Mouse (Mus musculus) neural tube, embryonic 13.5 days (tissue): ENCODE results near the gene Tmem132c. TPM values are rescaled to one million over a fixed set of nuclear protein-coding genes. Genes with fewer than 3 reads are reported as not detected.

ENCODE experiments used
- ATAC-seq: fragments of 200-750 bp; cut with Nextera tagmentation; 2 replicates; pipeline ENCODE4 v1.8.0; 2017; ENCODE audit warnings: low read depth, mild to moderate bottlenecking, moderate TSS enrichment, moderate library complexity
- H3K27ac ChIP-seq: fragments of 300-500 bp; sonication (generic); replicated peaks from 2 replicates; pipeline ENCODE4 v1.5.1; 2015; ENCODE audit warnings: moderate library complexity, mild to moderate bottlenecking, inconsistent platforms
- H3K27me3 ChIP-seq: fragments of 300-500 bp; sonication (generic); 2 replicates; pipeline ENCODE4 v1.6.1; 2015; ENCODE audit warnings: mild to moderate bottlenecking, inconsistent platforms
- H3K36me3 ChIP-seq: fragments of 300-500 bp; sonication (generic); 2 replicates; pipeline ENCODE4 v1.6.1; 2015; ENCODE audit warnings: mild to moderate bottlenecking, inconsistent platforms
- H3K4me1 ChIP-seq: fragments of 300-500 bp; sonication (generic); replicated peaks from 2 replicates; pipeline ENCODE4 v1.6.1; 2015; ENCODE audit warnings: inconsistent platforms
- H3K4me2 ChIP-seq: fragments of 300-500 bp; sonication (generic); 2 replicates; pipeline ENCODE4 v1.6.1; 2015; ENCODE audit warnings: inconsistent platforms, mild to moderate bottlenecking, moderate library complexity
- H3K4me3 ChIP-seq: fragments of 300-500 bp; sonication (generic); 2 replicates; pipeline ENCODE4 v1.5.1; 2015; ENCODE audit warnings: mild to moderate bottlenecking, inconsistent platforms
- H3K9ac ChIP-seq: fragments of 300-500 bp; sonication (generic); 2 replicates; pipeline ENCODE4 v1.6.1; 2015; ENCODE audit warnings: moderate library complexity, mild to moderate bottlenecking, inconsistent platforms
- H3K9me3 ChIP-seq: fragments of 300-500 bp; sonication (generic); 2 replicates; pipeline ENCODE4 v1.6.1; 2016; ENCODE audit warnings: inconsistent platforms
- WGBS: fragments of 180-500 bp; shearing (Covaris S2); methylation state at CpG from one replicate; pipeline ENCODE4 v1.1.7; 2015; 5-methylcytosine and 5-hydroxymethylcytosine counted together
- polyA plus RNA-seq: library from polyadenylated mRNA; unstranded; fragments of >200 nt; fragmentation: Nextera tagmentation; extraction: Ambion mirVana; gene quantifications from 2 replicates; pipeline ENCODE4 v1.2.1, GENCODE M21; 2015

Gene Tmem132c
- polyA plus RNA-seq, 1 experiment from 2014 or later: 13.5 TPM

DNA sequence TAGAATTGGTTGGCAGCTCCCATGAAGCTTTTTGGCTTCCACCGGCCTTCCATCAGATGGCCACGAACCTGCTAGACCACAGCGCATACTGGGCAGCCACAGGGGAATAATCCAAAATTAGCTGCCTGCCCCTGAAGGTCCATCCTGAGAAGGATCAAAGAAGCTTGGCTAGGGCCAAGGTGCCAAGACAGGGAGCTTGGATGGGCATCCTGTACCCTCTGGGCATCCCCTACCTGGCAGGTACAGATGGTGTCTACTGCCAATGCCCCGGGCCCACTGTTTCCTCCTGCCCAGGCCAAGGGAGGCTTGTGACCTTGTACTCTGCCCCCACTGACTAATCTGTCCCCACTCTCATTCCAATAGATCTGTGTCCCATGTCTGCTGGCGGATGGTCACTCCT, 195.2 kb downstream of the Tmem132c start:
- peaks cover 3% of the 10 kb centered on the region for H3K4me1 ChIP-seq
- 97% methylated on average over 5 of the region's 5 CpGs for WGBS
- no peak overlapping the region for H3K4me2 ChIP-seq
- no peak overlapping the region for H3K4me3 ChIP-seq
- no peak overlapping the region for H3K9ac ChIP-seq
- H3K27ac ChIP-seq: no peak overlapping the region
- no peak for ATAC-seq
- no peaks in the 10 kb centered on the region for H3K36me3 ChIP-seq
- no peaks in the 10 kb centered on the region for H3K27me3 ChIP-seq
- peaks cover 7% of the 10 kb centered on the region; the same call in 1 of the 2 replicates for H3K9me3 ChIP-seq

DNA sequence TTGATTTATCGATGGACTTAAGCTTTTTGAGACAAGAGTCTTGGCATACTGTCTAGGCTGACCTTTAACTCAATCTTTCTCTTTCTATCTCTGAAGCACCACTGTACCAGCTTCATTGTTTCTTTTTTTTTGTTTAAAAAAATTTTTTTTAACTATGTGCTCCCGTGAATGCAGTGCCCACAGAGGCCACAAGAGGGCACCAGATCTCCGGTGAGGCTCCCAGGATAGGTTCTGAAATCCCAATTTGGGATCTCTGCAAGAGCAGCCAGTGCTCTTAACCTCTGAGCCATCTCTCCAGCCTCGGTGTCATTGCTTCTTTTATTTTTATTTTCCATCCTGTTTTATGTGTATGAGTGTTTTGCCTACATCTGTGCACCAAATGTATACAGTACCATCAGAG, 197.0 kb downstream of the Tmem132c start:
- no peak overlapping the region for H3K9ac ChIP-seq
- no peak overlapping the region for H3K27ac ChIP-seq
- no peak overlapping the region for H3K4me3 ChIP-seq
- peaks cover 7% of the 10 kb centered on the region; the same call in 1 of the 2 replicates for H3K9me3 ChIP-seq
- H3K36me3 ChIP-seq: no peaks in the 10 kb centered on the region
- H3K4me2 ChIP-seq: no peak overlapping the region
- 88% methylated on average over 4 of the region's 4 CpGs for WGBS
- peaks cover 10% of the 10 kb centered on the region for H3K4me1 ChIP-seq
- H3K27me3 ChIP-seq: no peaks in the 10 kb centered on the region
- ATAC-seq: no peak

DNA sequence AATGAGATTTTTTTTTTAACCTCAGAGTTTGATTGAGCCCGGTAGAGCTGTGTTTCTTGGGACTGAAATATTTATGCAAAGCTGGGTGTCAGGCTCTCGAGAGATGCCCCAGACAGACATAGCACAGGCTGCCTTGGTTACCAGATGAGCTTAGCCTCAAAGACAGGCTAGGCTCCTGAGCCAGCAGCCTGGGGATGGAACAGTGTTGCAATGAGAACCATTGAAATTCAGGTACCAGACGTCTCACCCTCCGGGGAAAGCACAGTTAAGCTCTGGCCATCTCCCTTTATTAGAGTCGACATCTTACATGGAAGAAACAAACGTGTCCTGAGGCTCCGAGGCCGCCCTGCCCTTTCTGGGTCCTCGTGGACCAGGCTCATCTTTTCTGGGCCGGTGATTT, 200.4 kb downstream of the Tmem132c start:
- Histone ChIP-seq H3K36me3 (no peaks in the 10 kb centered on the region), H3K9ac (no peak overlapping the region), H3K4me2 (no peak overlapping the region), H3K9me3 (peaks cover 7% of the 10 kb centered on the region; the same call in 1 of the 2 replicates), H3K27ac (no peak overlapping the region), H3K4me3 (no peak overlapping the region), H3K27me3 (no peaks in the 10 kb centered on the region), H3K4me1 (peaks cover 10% of the 10 kb centered on the region)
- 26% methylated on average over 10 of the region's 10 CpGs for WGBS
- ATAC-seq: no peak

- H3K9me3 ChIP-seq: peaks cover 9% of the 10 kb centered on the region; the same call in 1 of the 2 replicates
- no peak overlapping the region for H3K27ac ChIP-seq
- H3K4me2 ChIP-seq: no peak overlapping the region
- H3K9ac ChIP-seq: no peak overlapping the region
- WGBS: 34% methylated on average over 4 of the region's 4 CpGs
- H3K4me1 ChIP-seq: no peaks in the 10 kb centered on the region
- H3K4me3 ChIP-seq: no peak overlapping the region
- no peak for ATAC-seq
- H3K36me3 ChIP-seq: no peaks in the 10 kb centered on the region
- H3K27me3 ChIP-seq: no peaks in the 10 kb centered on the region
Observed at GRCm38 (mm10) chr5:127453580-127453979, 212.0 kb downstream of the Tmem132c start.

GRCm38 (mm10) chr5:127454068-127454467, 212.5 kb downstream of the Tmem132c start:
- 78% methylated on average over 7 of the region's 7 CpGs for WGBS
- no peak for ATAC-seq
- Histone ChIP-seq H3K4me3 (no peak overlapping the region), H3K4me2 (no peak overlapping the region), H3K9ac (no peak overlapping the region), H3K36me3 (no peaks in the 10 kb centered on the region), H3K27me3 (no peaks in the 10 kb centered on the region), H3K4me1 (no peaks in the 10 kb centered on the region), H3K27ac (no peak overlapping the region), H3K9me3 (peaks cover 4% of the 10 kb centered on the region; the same call in 1 of the 2 replicates)

DNA sequence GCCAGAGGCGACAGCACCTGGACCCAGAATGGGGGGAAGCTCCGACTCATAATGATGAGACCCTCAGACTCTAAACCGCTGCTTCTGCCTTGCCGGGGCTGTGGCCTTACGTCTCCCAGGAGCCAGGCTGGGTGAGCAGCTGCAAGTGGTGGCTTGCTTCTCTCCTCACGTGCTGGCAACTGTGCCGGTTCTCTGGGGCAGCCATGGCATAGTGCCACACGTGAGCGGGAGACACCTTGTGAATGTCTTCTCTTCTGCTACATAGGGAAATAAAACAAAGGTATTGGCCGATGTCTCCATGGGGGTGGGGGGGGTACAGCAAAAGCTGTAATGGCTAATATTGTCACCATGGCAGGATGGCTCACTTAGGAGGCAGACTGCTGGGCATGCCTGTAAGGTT, 214.5 kb downstream of the Tmem132c start:
- WGBS: 90% methylated on average over 10 of the region's 10 CpGs
- H3K4me3 ChIP-seq: no peak overlapping the region
- no peak overlapping the region for H3K27ac ChIP-seq
- no peaks in the 10 kb centered on the region for H3K36me3 ChIP-seq
- no peak for ATAC-seq
- no peaks in the 10 kb centered on the region for H3K27me3 ChIP-seq
- no peaks in the 10 kb centered on the region for H3K4me1 ChIP-seq
- H3K4me2 ChIP-seq: no peak overlapping the region
- H3K9ac ChIP-seq: no peak overlapping the region
- no peaks in the 10 kb centered on the region for H3K9me3 ChIP-seq

- H3K4me2 ChIP-seq: no peak overlapping the region
- H3K27me3 ChIP-seq: 0 out of 2 replicates have a peak, but pooled peaks cover 6% of the 10 kb centered on the region
- H3K4me3 ChIP-seq: no peak overlapping the region
- WGBS: 12% methylated on average over 5 of the region's 5 CpGs
- ATAC-seq: no peak
- H3K9me3 ChIP-seq: no peaks in the 10 kb centered on the region
- H3K4me1 ChIP-seq: peaks cover 18% of the 10 kb centered on the region
- H3K27ac ChIP-seq: no peak overlapping the region
- no peak overlapping the region for H3K9ac ChIP-seq
- H3K36me3 ChIP-seq: no peaks in the 10 kb centered on the region
Observed at GRCm38 (mm10) chr5:127468151-127468550, 226.5 kb downstream of the Tmem132c start.

DNA sequence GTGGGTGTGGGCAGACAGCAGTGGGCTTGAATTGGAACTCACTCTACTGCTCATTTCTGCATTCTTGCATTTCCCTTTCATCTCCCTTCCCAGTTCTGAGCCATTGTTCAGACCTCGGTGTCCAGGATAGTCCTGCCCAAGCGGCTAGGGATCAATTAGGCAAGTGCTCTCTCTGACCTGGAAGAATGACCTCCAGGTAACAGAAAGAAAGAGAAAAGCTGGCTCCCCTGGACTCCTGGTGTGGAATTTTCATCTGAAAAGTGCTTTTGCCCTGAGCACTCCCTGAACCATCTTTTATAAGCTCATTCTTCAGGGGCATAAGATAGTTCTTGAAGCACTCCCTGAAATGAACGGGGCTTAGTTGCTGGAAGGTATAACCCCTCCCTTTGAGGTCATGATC, 228.7 kb downstream of the Tmem132c start:
- Histone ChIP-seq H3K36me3 (no peaks in the 10 kb centered on the region), H3K4me1 (peaks cover 18% of the 10 kb centered on the region), H3K27me3 (peaks cover 10% of the 10 kb centered on the region; the same call in 1 of the 2 replicates), H3K9me3 (no peaks in the 10 kb centered on the region), H3K9ac (no peak overlapping the region), H3K4me3 (no peak overlapping the region), H3K4me2 (no peak overlapping the region), H3K27ac (no peak overlapping the region)
- no peak for ATAC-seq
- WGBS: 15% methylated on average over 3 of the region's 3 CpGs

- Histone ChIP-seq H3K27me3 (peaks cover 18% of the 10 kb centered on the region; the same call in 1 of the 2 replicates), H3K4me1 (peaks cover 18% of the 10 kb centered on the region), H3K4me2 (no peak overlapping the region), H3K4me3 (no peak overlapping the region), H3K9ac (no peak overlapping the region), H3K9me3 (no peaks in the 10 kb centered on the region), H3K36me3 (no peaks in the 10 kb centered on the region), H3K27ac (no peak overlapping the region)
- WGBS: 74% methylated on average over 5 of the region's 5 CpGs
- no peak for ATAC-seq
Observed at GRCm38 (mm10) chr5:127471902-127472301, 230.3 kb downstream of the Tmem132c start.

DNA sequence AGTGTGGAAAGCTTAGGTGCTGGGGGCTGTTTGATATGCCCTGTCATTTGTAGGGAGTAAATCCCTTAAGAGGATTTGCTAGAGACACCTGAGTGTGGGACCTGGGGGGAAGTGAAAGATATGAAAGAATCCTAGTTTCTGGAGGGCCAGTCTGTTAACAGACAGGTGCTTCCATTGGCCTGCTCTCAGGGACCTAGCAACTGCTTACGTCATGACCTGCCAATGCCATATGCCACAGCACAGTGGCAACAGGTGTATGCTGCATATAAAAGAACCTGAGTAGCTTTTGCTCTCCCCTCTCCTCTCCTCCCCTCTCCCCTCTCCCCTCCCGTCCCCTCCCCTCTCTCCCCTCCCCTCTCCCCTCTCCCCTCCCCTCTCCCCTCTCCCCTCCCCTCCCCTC, 232.1 kb downstream of the Tmem132c start:
- H3K4me3 ChIP-seq: no peak overlapping the region
- no peak overlapping the region for H3K9ac ChIP-seq
- no peak overlapping the region for H3K27ac ChIP-seq
- 65% methylated on average over 1 of the region's 2 CpGs for WGBS
- no peaks in the 10 kb centered on the region for H3K9me3 ChIP-seq
- H3K27me3 ChIP-seq: peaks cover 26% of the 10 kb centered on the region
- no peak for ATAC-seq
- no peaks in the 10 kb centered on the region for H3K36me3 ChIP-seq
- H3K4me2 ChIP-seq: no peak overlapping the region
- H3K4me1 ChIP-seq: peaks cover 25% of the 10 kb centered on the region

GRCm38 (mm10) chr5:127474856-127475255, 233.2 kb downstream of the Tmem132c start:
- no peaks in the 10 kb centered on the region for H3K9me3 ChIP-seq
- H3K27me3 ChIP-seq: peaks cover 30% of the 10 kb centered on the region
- no peak for ATAC-seq
- H3K27ac ChIP-seq: no peak overlapping the region
- 88% methylated on average over 6 of the region's 6 CpGs for WGBS
- no peak overlapping the region for H3K4me3 ChIP-seq
- H3K36me3 ChIP-seq: no peaks in the 10 kb centered on the region
- H3K4me2 ChIP-seq: no peak overlapping the region
- H3K4me1 ChIP-seq: peaks cover 23% of the 10 kb centered on the region
- no peak overlapping the region for H3K9ac ChIP-seq

DNA sequence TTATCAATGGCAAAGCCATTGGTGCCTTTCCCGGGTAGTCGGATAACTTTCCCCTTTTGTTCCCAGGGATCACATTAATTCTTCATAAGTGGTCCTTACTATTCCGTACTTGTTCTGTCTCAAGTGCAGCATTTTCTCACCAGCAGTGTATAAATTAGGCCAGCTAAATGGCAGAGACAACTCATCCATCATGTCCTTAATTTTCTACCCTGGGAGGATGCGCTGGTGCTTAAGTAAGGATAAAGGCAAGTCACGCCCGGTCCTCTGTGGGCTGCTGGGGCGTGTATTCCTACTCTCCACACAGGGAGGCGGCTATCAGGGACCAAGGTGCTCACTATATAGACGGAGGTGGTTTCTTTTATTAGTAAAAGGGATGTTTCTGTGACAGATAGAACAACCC, 236.2 kb downstream of the Tmem132c start:
- no peak overlapping the region for H3K9ac ChIP-seq
- H3K4me1 ChIP-seq: peaks cover 23% of the 10 kb centered on the region
- H3K9me3 ChIP-seq: 0 out of 2 replicates have a peak, but pooled peaks cover 3% of the 10 kb centered on the region
- H3K4me3 ChIP-seq: no peak overlapping the region
- H3K27ac ChIP-seq: no peak overlapping the region
- 8% methylated on average over 9 of the region's 9 CpGs for WGBS
- no peak for ATAC-seq
- peaks cover 28% of the 10 kb centered on the region for H3K27me3 ChIP-seq
- H3K4me2 ChIP-seq: peak overlapping the region; percentile 21; the same call in 1 of the 2 replicates
- H3K36me3 ChIP-seq: no peaks in the 10 kb centered on the region

DNA sequence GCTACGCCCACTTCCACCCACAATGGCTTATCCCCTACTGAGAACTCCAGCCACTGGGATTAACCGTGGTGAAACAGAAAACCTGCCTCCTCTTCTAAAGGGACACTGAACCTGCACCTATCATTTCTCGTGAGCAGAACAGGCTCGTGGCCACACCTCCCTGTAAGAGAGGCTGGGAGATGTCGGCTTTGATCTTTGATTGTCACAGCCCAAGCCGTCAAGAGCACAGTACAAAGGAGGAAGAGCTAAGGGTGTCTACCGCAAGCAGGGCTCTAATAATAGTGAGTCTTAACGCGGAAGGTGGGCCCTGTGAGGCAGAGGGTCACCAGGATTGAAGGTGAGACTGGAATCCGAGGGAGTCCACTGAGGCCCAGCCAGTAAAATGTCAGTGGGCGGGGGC, 236.7 kb downstream of the Tmem132c start:
- WGBS: 14% methylated on average over 11 of the region's 11 CpGs
- Histone ChIP-seq H3K4me3 (no peak overlapping the region), H3K9ac (no peak overlapping the region), H3K27me3 (peaks cover 33% of the 10 kb centered on the region), H3K4me1 (peaks cover 23% of the 10 kb centered on the region), H3K27ac (no peak overlapping the region), H3K4me2 (no peak overlapping the region), H3K36me3 (no peaks in the 10 kb centered on the region), H3K9me3 (0 out of 2 replicates have a peak, but pooled peaks cover 3% of the 10 kb centered on the region)
- no peak for ATAC-seq
